Mouse (Mus musculus): Measurements from ENCODE around the gene Amhr2.

The Amhr2 gene

GRCm38 (mm10) chr15:102470183-102470604 is 25.0 kb downstream of the Amhr2 start, which contains the start of gene Pcbp2:
Gene Pcbp2 (plus strand): TSS chr15:102470539.
- CTCF ChIA-PET, result interaction anchor here (0.5 to 0.6 kb wide), 2 partner anchors 270 to 806 kb away, joined by 3 to 5 read pairs; no protein-coding TSS in a partner anchor

DNA sequence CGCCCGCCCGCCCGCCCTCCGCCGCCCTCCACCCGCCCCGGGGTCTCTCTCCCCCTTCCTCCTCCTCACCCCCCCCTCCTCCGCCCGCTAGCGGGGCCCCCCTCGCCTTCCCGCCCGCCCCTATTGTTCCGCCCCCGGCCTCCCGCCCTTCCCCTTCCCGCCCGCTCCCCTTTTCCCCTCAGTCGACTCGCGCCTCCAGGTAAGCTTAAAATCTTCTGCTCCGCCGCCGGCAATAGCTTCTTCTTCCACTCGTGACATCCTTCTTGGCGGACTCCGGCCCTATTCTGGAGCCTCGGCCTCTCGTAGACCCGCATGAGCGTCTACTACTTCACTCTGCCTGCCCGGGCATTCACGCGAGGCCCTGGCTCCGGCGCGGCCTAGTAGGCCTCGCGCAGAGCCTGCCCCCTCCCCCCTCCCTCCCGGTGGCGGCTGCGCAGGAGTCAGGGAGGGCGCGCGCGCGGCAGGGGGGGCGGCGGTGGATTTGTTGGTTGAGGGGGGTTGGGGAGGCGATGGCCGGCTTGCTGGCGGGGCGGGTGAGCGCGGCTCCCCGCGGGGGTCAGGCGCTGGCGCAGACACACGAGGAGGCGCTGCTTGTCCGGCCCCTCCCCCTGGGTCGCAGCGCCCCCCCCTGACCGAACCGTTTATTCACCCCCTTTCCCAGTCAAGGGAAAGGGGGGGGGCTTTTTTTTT is 25.6 kb downstream of the Amhr2 start:
- CTCF ChIA-PET, result interaction anchor here (0.9 to 1.2 kb wide), 3 partner anchors 46 to 62 kb away, joined by 3 to 5 read pairs (median 4); partner anchors contain the start of gene Map3k12

DNA sequence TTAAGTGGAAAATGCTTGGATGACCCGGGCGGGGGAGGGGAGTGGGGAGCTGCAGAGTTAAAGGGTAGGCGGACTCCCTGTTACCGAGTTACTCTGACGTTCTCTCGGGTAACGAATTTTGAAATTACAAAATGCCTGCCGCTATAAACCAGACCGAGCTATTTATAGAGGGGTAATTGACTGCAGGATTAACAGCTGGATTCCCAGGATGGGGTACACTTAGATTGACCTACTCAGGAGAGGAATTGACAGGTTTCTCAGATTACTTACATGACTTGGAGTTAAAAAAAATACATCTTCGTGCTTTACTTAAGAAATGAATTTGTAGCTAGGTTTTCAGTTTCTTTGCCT is 26.1 kb downstream of the Amhr2 start:
- CTCF ChIA-PET, result interaction anchor here (0.6 to 1.2 kb wide), 5 partner anchors 46 to 136 kb away, joined by 3 to 10 read pairs (median 5); partner anchors contain the start of gene Map3k12

DNA sequence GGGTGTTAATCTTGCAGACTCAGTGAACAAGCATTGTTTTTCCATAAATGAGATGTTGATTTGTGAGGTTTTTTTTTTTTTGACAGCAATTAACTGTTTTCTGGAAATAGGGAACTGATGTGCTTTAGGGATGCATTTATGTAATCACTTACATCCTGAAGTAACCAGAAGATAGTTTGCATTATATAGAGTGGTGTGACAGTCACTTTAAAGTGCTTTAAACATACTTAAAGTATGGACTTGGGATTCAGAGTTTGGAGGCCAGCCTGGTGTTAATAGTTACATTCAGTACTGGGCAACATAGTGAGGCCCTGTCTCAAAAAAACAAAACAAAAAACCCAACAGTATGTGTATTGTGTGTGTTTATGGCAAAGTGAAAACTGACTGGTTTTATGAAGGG is 26.6 kb downstream of the Amhr2 start:
- CTCF ChIA-PET, result interaction anchor here (0.6 to 1.2 kb wide), 5 partner anchors 45 to 136 kb away, joined by 3 to 10 read pairs (median 5); partner anchors contain the start of gene Map3k12

DNA sequence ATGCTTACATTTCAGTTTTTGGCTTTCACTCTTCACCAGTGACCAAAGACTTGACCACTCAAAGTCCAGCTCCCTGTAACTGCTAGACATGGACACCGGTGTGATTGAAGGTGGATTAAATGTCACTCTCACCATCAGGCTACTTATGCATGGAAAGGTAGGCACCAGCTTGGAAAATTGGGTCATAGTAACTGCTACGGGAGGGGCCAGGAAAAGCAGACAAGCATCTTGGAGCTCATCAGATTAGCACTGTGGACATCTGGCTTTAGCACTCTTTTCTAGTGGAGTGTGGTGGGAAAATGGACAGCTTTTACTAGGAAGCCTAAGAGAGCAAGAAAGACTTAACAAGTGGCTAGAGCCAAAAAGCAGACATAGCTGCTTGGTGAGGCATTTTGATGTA is 28.1 kb downstream of the Amhr2 start:
- CTCF ChIA-PET, result no interaction called here

DNA sequence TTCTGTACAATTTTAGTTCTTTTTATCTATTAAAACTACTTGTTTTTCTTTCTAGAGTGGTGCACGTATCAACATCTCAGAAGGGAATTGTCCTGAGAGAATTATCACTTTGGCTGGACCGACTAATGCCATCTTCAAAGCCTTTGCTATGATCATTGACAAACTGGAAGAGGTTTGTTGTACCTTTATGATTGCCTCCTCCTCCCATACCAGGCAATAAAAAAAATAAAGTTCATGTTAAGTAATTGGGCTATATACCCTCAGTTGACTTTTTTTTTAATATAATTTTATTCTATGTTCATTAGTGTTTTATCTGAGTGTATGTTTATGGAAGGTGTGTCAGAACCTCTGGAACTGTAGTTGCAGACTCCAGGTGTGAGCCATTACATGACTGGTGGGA is 29.4 kb downstream of the Amhr2 start:
- CTCF ChIA-PET, result no interaction called here

GRCm38 (mm10) chr15:102483136-102483535 is 38.0 kb downstream of the Amhr2 start:
- CTCF ChIA-PET, result no interaction called here

- CTCF ChIA-PET, result interaction anchor here (0.6 to 0.7 kb wide), 3 partner anchors 42 to 184 kb away, joined by 3 to 6 read pairs (median 5); no protein-coding TSS in a partner anchor
Measured at GRCm38 (mm10) chr15:102485853-102486252, 40.7 kb downstream of the Amhr2 start.

DNA sequence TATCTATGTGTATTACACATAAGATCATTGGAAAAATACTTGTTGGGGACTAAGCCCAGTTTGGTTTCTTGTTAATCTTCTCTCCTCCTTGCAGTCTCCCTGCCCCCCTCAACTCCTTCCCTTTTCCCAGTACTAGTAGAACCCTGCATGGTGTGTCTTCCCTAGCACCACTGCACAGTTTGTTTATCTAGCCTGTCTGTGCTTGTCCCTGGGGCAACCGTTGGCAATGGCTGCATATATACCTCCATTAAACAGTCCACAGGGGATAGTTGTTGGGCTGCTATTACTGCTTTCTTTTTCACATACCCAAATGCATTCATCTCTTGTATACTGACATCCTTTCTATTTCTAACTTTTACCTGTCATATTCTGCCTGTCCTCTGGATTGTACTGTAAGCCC is 42.5 kb downstream of the Amhr2 start:
- CTCF ChIA-PET, result no interaction called here

DNA sequence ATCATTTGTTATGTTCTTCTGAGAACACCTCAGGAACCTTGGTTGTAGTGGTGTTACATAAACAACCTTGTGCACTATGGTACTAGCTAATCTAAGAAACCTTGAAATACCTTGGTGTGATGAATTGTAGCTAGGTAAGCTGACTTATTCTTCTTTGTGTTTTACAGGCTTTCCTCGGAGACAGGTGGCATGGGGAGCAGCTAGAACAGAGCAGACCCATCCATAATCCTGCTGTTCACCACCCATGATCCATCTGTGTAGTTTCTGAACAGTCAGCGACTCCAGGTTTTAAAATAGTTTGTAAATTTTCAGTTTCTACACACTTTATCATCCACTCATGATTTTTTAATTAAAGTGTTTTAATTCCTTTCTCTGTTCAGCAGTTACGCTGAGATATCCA is 53.2 kb downstream of the Amhr2 start:
- CTCF ChIA-PET, result interaction anchor here (0.6 to 0.7 kb wide), 2 partner anchors 89 to 157 kb away, joined by 3 to 6 read pairs; no protein-coding TSS in a partner anchor

- CTCF ChIA-PET, result no interaction called here
Measured at GRCm38 (mm10) chr15:102499370-102499769, 54.2 kb downstream of the Amhr2 start.

DNA sequence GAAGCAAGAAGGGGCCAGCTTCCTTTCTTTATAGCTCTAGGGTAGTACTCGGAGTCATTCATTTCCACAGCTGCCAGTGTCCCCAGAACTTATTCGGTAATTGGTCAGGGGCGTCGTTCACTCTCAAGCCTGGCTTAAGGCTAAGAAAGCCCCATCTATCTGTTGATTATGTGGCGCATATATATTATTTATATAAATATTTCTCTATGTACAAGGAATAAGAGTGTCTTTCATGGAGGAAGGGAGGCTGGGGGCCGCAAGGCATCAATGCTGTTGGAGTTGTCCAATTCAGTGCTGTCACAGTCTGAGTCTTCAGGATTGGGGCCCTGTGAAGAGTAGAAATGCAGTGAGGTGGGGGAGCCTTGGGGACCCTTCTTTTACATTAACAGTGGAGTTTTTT is 54.7 kb downstream of the Amhr2 start:
- CTCF ChIA-PET, result interaction anchor here (0.6 kb wide), 1 partner anchor 34 kb away, joined by 5 read pairs; no protein-coding TSS in a partner anchor

DNA sequence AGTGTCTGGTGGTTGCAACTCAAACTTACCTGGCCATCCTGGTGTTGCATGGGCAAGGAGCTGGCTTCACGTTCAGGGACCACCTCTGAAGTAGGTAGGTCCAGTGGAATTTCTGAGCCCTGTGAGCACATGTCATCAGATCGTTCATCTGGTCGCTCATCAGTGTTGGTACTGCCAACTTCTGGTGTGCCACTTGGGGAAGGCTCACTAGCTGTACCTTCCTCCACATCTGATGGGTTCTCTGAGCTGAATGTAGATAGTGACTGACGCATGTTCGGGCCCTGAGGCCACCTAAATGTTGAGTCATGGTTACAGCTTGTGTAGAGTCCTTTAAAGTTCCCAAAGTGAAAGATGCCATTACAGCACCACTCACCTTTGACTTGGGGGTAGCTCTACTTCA is 55.3 kb downstream of the Amhr2 start:
- CTCF ChIA-PET, result interaction anchor here (0.6 kb wide), 2 partner anchors 33 to 989 kb away, joined by 4 to 5 read pairs; no protein-coding TSS in a partner anchor

DNA sequence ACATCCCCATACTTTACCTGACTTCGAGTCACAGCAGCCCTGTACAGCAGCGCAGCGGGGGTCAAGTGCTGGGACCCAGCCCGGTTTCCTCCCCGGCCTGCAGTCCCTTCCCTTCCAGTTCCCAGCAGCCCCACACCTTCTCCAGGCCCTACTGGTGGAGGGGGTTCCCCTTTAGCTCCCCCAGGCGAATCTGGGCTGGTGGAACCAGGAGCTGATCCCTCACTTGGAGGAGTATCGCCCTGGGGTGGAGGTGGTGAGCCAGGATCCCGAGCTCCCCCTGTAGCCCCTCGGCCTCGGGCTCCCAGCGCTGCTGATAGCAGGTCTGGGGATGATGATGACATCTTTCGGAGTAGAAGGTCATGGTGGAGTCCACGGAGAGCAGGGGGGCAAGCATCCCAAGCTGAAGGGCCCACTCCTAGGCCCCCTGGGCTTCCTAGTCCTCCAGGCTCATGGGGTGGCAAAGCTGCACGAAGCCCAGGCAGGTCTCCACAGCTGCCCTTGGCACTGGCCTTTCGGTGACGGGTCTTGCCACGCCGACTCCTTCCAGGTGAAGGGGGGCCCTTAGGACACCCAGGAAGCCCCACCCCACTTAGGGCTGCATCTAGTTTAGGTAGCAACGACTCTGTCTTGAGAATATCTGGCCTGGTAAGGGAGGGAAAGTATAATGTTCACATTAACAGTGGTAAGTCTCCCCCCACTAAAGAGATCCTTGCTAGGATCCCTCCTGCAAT is 56.1 kb downstream of the Amhr2 start:
- CTCF ChIA-PET, result no interaction called here

DNA sequence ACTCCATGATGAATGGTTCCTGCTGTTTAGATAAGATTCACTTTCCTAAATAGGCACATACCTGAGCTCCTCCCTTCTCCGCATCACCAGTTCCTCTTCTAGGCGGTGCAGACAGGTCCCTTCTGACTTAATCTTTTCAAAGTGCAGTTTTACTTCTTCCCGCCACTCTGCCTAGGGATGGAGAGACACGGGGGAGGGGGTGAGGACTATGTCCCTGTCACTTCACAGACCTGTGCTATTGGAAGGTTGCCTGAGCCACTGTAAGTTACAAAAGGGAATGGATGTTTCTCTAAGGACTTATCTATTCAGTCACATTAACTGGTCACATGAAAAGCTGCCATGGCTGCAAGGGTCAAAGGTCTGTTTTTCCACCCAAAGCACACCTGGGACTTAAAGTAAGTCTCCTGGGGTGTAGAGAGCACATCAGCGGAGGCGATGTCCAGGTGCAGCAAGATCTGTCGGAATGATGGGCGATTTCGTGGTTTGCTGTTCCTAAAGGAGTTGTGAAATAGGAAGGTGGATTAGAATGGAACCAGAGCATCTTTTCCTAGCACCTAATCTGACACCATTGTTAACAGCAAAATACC is 57.2 kb downstream of the Amhr2 start:
- CTCF ChIA-PET, result no interaction called here

- CTCF ChIA-PET, result no interaction called here
Measured at GRCm38 (mm10) chr15:102503447-102503846, 58.3 kb downstream of the Amhr2 start, which contains the start of gene Gm10337. Gene Gm10337 (plus strand): TSS chr15:102503722.
